Mouse (Mus musculus) testis, postnatal 10 days (tissue): ENCODE data around the gene Kdm6b.

Experiments
- DNase-seq: peaks from one replicate; pipeline ENCODE4 v3.0.0; 2021; ENCODE audit warnings: low spot score

Kdm6b gene

GRCm38 (mm10) chr11:69366157-69366854 is 47.2 kb downstream of the Kdm6b start:
- peak; percentile 98 for DNase-seq

DNA sequence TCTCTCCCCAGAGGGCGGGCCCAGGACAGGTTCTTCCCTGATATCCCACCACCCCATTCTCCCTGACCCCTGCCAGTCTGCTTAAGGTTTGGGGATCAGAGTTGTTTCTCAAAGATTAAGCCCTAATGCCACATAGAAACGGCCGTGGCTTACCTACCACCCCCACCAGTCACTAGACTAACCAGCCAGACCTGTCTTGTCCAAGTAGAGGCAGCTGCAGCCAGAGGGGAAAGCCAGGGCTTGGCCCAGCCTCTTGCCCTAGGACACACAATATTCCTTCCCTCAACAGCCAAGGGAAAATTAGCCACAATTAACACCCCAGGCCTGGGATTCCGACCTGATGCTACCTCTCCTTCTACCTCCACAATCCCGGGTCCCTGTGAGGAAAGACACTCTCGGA is 47.8 kb downstream of the Kdm6b start:
- no peak for DNase-seq

DNA sequence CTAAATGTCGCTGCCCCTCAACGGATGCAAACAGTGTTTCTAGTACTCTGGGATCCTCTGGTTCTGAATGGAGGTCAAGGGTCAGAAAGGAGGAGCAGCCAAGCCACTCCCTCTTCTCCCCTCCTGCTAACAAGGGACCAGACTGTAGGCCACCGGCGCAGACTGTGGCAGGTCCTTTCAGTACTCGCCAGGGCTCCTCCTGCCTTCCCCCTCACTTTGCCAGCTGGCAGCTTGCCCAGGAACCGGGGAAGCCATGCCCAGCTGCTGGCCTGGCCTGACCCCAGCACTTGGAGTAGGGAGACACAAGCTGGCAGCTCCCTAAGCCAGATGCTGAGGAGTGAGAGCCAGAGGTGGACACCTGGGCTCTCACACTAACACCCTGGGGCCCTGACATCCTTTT is 48.6 kb downstream of the Kdm6b start:
- DNase-seq = peak; percentile 99

GRCm38 (mm10) chr11:69364376-69364775 is 49.1 kb downstream of the Kdm6b start:
- no peak for DNase-seq

GRCm38 (mm10) chr11:69362479-69362878 is 51.0 kb downstream of the Kdm6b start:
- no peak for DNase-seq

DNA sequence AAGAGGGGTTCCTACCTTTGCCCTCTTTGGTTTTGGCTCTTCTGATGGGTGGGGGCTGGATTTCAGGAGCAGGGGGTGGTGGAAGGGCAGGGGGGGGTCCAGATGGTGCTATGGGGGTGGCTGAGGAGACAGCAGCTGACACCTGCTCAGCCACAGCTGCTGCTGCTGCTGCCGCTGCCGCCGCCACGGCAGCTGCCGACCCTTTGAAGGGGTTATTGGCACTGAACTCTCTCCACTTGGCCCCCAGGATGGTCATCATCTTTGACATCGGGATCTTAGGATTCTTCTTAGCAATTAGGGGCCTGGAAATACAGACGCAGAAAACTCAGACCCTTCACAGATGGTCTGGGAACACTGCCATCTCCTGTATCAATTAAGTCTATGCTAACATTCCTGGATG is 51.5 kb downstream of the Kdm6b start:
- DNase-seq = no peak

DNA sequence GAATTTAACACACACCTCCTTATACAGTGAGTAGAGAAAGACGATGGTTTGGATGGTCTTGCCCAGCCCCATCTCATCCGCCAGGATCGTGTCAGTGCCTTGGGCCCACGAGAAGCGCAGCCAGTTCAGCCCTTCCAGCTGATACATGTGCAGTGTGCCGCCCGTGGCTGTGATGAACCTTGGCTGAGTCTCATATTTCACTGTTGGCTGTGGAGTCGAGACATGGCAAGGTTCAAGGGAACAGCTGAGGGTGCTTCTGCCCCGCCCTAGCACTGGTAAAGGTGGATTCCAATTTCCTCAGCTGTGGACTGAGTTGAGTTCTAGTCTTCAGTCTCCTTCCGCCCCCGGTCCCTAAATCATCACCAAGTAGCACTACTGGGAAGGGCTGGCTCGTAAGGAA is 55.8 kb downstream of the Kdm6b start:
- DNase-seq = no peak

- no peak for DNase-seq
These were observed 56.9 kb downstream of the Kdm6b start for GRCm38 (mm10) chr11:69356544-69356943.
